Mouse (Mus musculus) lung, postnatal 0 days (tissue): ENCODE data around the gene Psmb7.

Source experiments
- CTCF ChIP-seq: IDR thresholded peaks from 2 replicates; pipeline ENCODE4 v1.5.1; 2016; ENCODE audit warnings: antibody characterized with exemption, mild to moderate bottlenecking
- EP300 ChIP-seq: IDR thresholded peaks from 2 replicates; pipeline ENCODE4 v1.6.1; 2016; ENCODE audit warnings: antibody characterized with exemption, mild to moderate bottlenecking, control low read depth

DNA sequence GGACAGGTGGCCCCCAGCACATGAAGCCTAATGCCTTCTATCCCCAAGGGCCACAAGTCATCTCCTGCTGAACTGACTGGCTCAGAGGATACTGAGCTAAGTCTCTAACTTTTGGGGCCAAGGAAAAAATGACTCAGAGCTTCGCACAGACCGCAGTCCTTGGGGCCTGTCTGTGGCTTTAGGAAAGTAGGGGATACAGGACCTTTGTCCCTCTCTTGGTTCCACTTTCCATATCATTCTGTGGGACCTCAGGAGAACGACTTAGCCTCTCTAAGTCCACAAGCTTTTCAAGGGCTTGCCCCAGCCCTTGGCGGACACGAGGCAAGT is 9.4 kb upstream of the Psmb7 start:
- no peak for TF ChIP-seq CTCF
- no peak for TF ChIP-seq EP300
